Mouse (Mus musculus) liver, embryonic 16.5 days (tissue): ENCODE measurements around the gene Smad6. TPM values are rescaled to one million over a fixed set of nuclear protein-coding genes. Genes with fewer than 3 reads are reported as not detected.

ENCODE experiments used
- ATAC-seq: fragments of 200-750 bp; cut with Nextera tagmentation; 2 replicates; pipeline ENCODE4 v1.8.0; 2017; ENCODE audit warnings: low read depth, mild to moderate bottlenecking, moderate number of reproducible peaks, moderate library complexity
- H3K27ac ChIP-seq: fragments of 300-500 bp; sonication (generic); 2 replicates; pipeline ENCODE4 v1.5.1; 2014; ENCODE audit warnings: mild to moderate bottlenecking, low read length
- H3K27me3 ChIP-seq: fragments of 300-500 bp; sonication (generic); 2 replicates; pipeline ENCODE4 v1.6.1; 2014; ENCODE audit warnings: low read depth, low read length, mixed read lengths; ENCODE audit not compliant: control insufficient read depth, insufficient read depth
- H3K36me3 ChIP-seq: fragments of 300-500 bp; sonication (generic); 2 replicates; pipeline ENCODE4 v1.6.1; 2014; ENCODE audit warnings: mild to moderate bottlenecking; ENCODE audit not compliant: control insufficient read depth, insufficient read depth
- H3K4me1 ChIP-seq: fragments of 300-500 bp; sonication (generic); 2 replicates; pipeline ENCODE4 v1.6.1; 2014; ENCODE audit warnings: low read depth, low read length, mixed read lengths; ENCODE audit not compliant: control insufficient read depth
- H3K4me2 ChIP-seq: fragments of 300-500 bp; sonication (generic); 2 replicates; pipeline ENCODE4 v1.6.1; 2014; ENCODE audit warnings: low read depth, low read length, mixed read lengths
- H3K4me3 ChIP-seq: fragments of 300-500 bp; sonication (generic); 2 replicates; pipeline ENCODE4 v1.5.1; 2014; ENCODE audit warnings: low read depth, mild to moderate bottlenecking, low read length
- H3K9ac ChIP-seq: fragments of 300-500 bp; sonication (generic); 2 replicates; pipeline ENCODE4 v1.6.1; 2014; ENCODE audit warnings: low read depth, low read length
- H3K9me3 ChIP-seq: fragments of 300-500 bp; sonication (generic); replicated peaks from 2 replicates; pipeline ENCODE4 v1.6.1; 2016; ENCODE audit warnings: low read length; ENCODE audit not compliant: control insufficient read depth
- WGBS: fragments of 180-500 bp; shearing (Covaris S2); extraction: QIAGEN DNeasy Blood & Tissue Kit; methylation state at CpG from one replicate; pipeline ENCODE4 v1.1.7; 2014; ENCODE audit not compliant: insufficient replicate concordance; 5-methylcytosine and 5-hydroxymethylcytosine counted together
- polyA plus RNA-seq: library from polyadenylated mRNA; unstranded; fragments of >200 nt; fragmentation: Nextera tagmentation; extraction: Ambion mirVana; gene quantifications from 2 replicates; pipeline ENCODE4 v1.2.1, GENCODE M21; 2015

The Smad6 gene
- polyA plus RNA-seq, 1 experiment from 2014 or later: 1.9 TPM

GRCm38 (mm10) chr9:63961881-63962280 lies 60.0 kb downstream of the Smad6 start:
- no peak overlapping the region for H3K4me2 ChIP-seq
- no peak for ATAC-seq
- no peaks in the 10 kb centered on the region for H3K36me3 ChIP-seq
- peaks cover 9% of the 10 kb centered on the region for H3K4me1 ChIP-seq
- no peak overlapping the region for H3K27ac ChIP-seq
- no peak overlapping the region for H3K9ac ChIP-seq
- H3K27me3 ChIP-seq: no peaks in the 10 kb centered on the region
- WGBS: 66% methylated on average over 6 of the region's 6 CpGs
- no peak overlapping the region for H3K4me3 ChIP-seq
- H3K9me3 ChIP-seq: no peaks in the 10 kb centered on the region

- Histone ChIP-seq H3K4me1 (peaks cover 9% of the 10 kb centered on the region), H3K4me3 (no peak overlapping the region), H3K4me2 (no peak overlapping the region), H3K27me3 (no peaks in the 10 kb centered on the region), H3K9ac (no peak overlapping the region), H3K36me3 (no peaks in the 10 kb centered on the region), H3K27ac (no peak overlapping the region), H3K9me3 (no peaks in the 10 kb centered on the region)
- no peak for ATAC-seq
- WGBS: 24% methylated on average over 4 of the region's 4 CpGs
These were observed 61.1 kb downstream of the Smad6 start for GRCm38 (mm10) chr9:63960829-63961185.

GRCm38 (mm10) chr9:63959933-63960828 lies 61.7 kb downstream of the Smad6 start:
- Histone ChIP-seq H3K4me2 (no peak overlapping the region), H3K4me1 (peaks cover 9% of the 10 kb centered on the region), H3K27ac (no peak overlapping the region), H3K9me3 (no peaks in the 10 kb centered on the region), H3K36me3 (no peaks in the 10 kb centered on the region), H3K9ac (no peak overlapping the region), H3K4me3 (no peak overlapping the region), H3K27me3 (no peaks in the 10 kb centered on the region)
- no peak for ATAC-seq
- WGBS: 11% methylated on average over 21 of the region's 21 CpGs

- Histone ChIP-seq H3K27me3 (no peaks in the 10 kb centered on the region), H3K36me3 (no peaks in the 10 kb centered on the region), H3K27ac (no peak overlapping the region), H3K4me1 (peaks cover 9% of the 10 kb centered on the region), H3K9me3 (no peaks in the 10 kb centered on the region), H3K4me3 (no peak overlapping the region), H3K4me2 (no peak overlapping the region), H3K9ac (no peak overlapping the region)
- WGBS: 62% methylated on average over 17 of the region's 17 CpGs
- peak; percentile 50 for ATAC-seq
These were observed 62.5 kb downstream of the Smad6 start for GRCm38 (mm10) chr9:63959129-63959932.

GRCm38 (mm10) chr9:63958337-63959030 lies 63.4 kb downstream of the Smad6 start:
- no peaks in the 10 kb centered on the region for H3K27me3 ChIP-seq
- no peak overlapping the region for H3K4me2 ChIP-seq
- H3K27ac ChIP-seq: no peak overlapping the region
- H3K9ac ChIP-seq: no peak overlapping the region
- H3K36me3 ChIP-seq: no peaks in the 10 kb centered on the region
- no peak overlapping the region for H3K4me3 ChIP-seq
- H3K9me3 ChIP-seq: no peaks in the 10 kb centered on the region
- ATAC-seq: peak; percentile 47
- H3K4me1 ChIP-seq: peaks cover 9% of the 10 kb centered on the region
- WGBS: 45% methylated on average over 15 of the region's 15 CpGs

DNA sequence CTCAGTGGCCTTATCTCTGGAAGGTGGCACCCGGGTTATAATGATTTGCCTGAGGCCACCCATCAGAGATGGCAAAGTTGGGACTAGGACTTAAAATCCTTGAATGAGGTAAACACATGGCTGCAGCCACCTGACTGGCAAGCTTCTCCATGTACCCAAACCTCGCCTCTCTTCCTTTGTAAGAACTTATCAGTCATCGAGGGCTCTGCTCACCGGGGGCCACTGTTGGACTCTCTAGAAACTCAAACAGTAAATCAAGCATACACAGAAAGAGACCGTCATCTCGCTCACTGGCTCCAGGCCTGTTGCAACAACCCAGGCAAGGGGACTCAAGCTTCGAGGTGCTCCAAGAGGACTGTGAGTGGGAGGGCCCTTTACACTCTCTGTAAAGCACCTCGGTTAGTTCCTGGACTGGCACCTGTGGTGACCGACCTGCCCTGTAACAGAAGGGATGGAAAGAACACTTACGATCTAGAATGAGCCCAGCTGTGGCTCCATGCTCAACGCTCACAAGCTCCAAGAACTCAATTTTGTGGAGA lies 64.1 kb downstream of the Smad6 start:
- H3K9ac ChIP-seq: no peak overlapping the region
- no peak overlapping the region for H3K4me3 ChIP-seq
- H3K4me2 ChIP-seq: no peak overlapping the region
- H3K4me1 ChIP-seq: peaks cover 6% of the 10 kb centered on the region
- H3K9me3 ChIP-seq: no peaks in the 10 kb centered on the region
- H3K27ac ChIP-seq: no peak overlapping the region
- no peaks in the 10 kb centered on the region for H3K27me3 ChIP-seq
- no peak for ATAC-seq
- 42% methylated on average over 11 of the region's 11 CpGs for WGBS
- no peaks in the 10 kb centered on the region for H3K36me3 ChIP-seq

DNA sequence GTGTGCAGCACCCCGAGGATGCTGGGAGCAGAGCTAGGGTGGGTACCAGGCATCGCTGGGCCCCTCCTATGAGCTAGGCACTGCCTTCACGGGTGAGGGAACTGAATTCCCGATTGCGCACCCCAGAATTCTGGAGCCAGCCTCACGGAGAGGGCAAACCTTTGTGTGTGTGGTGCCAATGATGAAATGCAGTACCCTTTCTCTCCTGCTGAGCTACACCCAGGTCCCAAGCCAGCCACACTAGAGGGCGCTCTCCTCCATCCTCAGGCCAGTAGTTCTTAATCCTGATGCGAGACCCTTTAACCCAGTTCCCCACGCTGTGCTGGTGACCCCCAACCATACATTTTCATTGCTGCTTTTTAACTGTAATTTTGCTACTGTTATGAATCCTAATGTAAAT lies 65.8 kb downstream of the Smad6 start:
- H3K4me1 ChIP-seq: peaks cover 6% of the 10 kb centered on the region
- H3K27ac ChIP-seq: no peak overlapping the region
- no peak overlapping the region for H3K4me2 ChIP-seq
- WGBS: 28% methylated on average over 9 of the region's 9 CpGs
- no peaks in the 10 kb centered on the region for H3K27me3 ChIP-seq
- H3K9me3 ChIP-seq: no peaks in the 10 kb centered on the region
- no peaks in the 10 kb centered on the region for H3K36me3 ChIP-seq
- H3K9ac ChIP-seq: no peak overlapping the region
- ATAC-seq: no peak
- H3K4me3 ChIP-seq: no peak overlapping the region

- no peak overlapping the region for H3K4me2 ChIP-seq
- no peaks in the 10 kb centered on the region for H3K36me3 ChIP-seq
- no peaks in the 10 kb centered on the region for H3K9me3 ChIP-seq
- 85% methylated on average over 35 of the region's 35 CpGs for WGBS
- H3K4me1 ChIP-seq: no peaks in the 10 kb centered on the region; the same call in 1 of the 2 replicates
- H3K27me3 ChIP-seq: no peaks in the 10 kb centered on the region
- H3K27ac ChIP-seq: no peak overlapping the region
- ATAC-seq: no peak
- H3K4me3 ChIP-seq: no peak overlapping the region
- no peak overlapping the region for H3K9ac ChIP-seq
These were observed 68.2 kb downstream of the Smad6 start for GRCm38 (mm10) chr9:63953691-63954090.
